Mouse (Mus musculus): ENCODE measurements around the gene Ntn3.

GRCm38 (mm10) chr17:24252329-24252728, 43.0 kb upstream of the Ntn3 start:
- TF ChIP-seq EP300 (IDR thresholded peaks at IDR 0.05; ENCODE audit: low read depth) (no peak), CTCF (IDR thresholded peaks at IDR 0.05; ENCODE audit: low read depth) (no peak)

Measured in liver, postnatal 0 days (tissue).